Mouse (Mus musculus): Measurements from ENCODE around the gene Galntl6.

Galntl6 gene

DNA sequence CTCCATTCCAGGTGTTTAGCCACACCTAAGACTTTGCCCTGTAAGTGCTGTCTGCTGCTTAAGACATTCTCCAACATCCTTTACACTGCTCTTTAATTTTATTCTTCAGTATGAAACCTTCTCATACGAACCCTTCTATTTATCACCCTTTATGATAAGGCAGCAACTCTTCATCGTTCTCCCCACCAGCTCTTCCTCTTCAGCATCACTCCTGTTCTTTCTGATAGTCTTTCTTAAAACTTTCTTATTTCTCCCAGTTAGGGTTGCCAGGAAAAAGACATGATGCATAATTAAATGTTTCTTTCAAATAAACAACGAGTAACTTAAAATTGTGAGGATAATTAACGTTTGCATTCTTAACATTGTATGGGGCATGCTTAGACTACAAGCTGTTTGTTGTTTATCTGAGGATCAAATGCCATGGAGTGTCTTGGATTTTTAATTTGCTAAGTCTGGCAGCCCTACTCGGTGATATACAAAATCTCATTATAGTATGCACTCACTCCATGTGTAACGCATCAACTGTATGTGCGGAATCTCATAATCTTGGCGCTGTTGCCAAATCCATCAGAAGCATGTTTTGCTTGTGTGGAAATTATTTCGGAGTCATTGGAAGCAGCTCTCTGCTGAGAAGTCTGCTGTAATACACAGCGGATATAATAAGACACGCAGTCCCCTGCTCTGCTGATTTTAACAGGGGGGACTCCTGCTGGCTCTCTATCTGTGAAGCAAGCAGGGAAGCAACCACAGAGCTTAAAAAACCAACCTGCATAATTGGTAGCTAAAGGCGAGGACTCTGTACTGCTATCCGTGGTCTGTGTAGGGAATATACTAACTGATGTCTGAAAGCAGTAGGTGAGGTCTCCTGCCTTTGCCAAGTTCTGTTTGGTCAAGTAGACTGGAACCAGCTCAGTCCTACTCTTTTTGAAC is 1069.7 kb downstream of the Galntl6 start:
- CTCF ChIA-PET = no interaction called here

DNA sequence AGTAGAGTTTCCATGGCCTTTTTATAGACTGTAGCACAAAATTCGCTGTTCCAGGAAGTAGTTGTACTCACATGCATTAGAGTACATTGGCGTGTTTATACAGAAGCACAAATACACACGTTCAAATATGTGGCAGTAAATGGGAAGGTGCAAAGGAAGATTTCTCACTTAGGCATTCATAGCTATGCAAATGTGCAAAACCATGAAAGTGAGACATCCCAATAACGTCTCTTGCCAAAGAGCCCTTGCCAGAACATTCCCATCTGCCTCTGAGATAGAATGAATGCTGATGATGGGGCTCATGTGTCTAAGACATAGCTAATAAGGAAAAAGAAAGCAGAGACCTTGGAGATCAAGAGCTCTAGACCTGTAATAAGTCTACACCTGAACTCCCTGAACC is 1071.0 kb downstream of the Galntl6 start:
- CTCF ChIA-PET = no interaction called here

GRCm38 (mm10) chr8:57837384-57837783 is 1075.1 kb downstream of the Galntl6 start:
- CTCF ChIA-PET = no interaction called here

- CTCF ChIA-PET = no interaction called here
Observed at GRCm38 (mm10) chr8:57836981-57837380, 1075.5 kb downstream of the Galntl6 start.

- CTCF ChIA-PET = no interaction called here
Observed at GRCm38 (mm10) chr8:57836201-57836883, 1076.1 kb downstream of the Galntl6 start.

DNA sequence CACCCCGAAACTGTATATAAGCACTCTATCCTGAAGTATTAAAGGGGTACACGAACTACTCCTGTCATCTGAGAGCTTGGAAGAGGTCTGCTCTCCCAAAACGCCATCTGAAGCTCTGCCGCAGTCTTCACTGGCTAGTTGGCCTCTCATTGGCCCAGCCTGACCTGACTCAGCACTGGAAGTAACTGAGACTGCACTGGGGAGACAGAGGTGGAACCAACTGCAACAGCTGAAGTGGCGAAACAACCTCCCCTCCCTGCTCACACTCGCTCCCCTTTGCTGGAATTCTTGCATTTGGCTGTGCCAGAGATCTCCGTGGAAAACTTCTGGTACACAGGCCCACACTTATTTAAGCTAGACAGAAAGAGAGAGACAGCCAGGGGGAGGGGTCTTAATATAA is 1089.3 kb downstream of the Galntl6 start:
- CTCF ChIA-PET = no interaction called here

DNA sequence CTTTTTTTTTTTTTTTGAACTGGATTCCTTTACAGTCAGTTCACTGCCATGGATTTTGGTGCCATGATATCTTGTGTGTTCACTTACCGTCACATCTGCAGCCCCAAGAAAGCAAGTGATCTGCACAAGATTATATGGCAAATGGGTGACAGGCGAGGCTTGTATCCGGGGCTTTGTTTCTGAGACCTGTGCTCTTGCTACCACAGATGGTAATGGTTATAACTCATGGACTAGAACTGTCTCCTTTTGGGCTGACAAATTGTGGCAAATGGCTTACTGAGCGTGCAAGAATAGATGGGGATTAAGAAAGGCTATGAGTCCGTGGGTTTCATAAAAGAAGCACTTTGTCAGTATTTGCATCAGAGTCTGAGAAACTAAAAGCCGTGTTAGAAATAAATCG is 1096.4 kb downstream of the Galntl6 start:
- CTCF ChIA-PET = no interaction called here

DNA sequence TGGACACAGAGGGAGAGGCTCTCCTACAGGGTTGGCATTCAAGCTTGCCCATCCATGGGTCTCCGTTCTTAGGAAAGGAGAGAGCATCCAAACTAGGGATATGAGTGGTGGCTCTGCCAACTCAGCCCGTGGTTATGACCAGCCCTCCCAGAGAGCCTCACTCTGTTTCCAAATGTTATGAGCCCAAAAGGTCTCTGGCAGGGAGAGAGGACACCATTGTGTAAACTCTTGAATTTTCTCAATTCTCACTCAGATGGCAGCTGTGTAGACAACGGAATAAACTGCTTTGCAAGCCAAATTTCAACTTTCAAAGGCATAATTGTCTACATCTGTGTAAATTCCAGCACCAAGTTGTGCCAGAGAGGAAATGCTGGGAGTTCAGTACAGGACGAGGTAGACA is 1105.4 kb downstream of the Galntl6 start:
- CTCF ChIA-PET = interaction anchor here (0.6 kb wide), 1 partner anchor 392 kb away, joined by 3 read pairs; no protein-coding TSS in a partner anchor

DNA sequence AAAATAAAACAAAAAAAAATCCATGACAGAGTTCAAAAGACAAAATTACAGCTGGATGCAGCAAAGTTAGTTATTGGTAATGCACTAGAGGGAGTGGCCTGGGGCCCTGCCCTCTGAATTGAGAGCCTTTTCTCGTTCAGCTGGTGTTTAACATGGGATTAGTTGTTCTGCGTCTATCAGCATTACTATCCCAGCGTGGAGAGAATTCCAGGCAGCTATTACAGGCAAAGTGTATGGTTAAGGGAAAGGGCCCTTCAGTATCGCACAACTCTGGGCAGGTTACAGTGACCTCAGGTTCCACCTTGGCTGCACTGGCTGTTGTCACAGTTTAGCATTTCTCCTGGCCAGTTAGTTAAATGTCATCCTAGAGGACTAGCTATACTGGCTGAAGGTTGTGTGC is 1107.3 kb downstream of the Galntl6 start:
- CTCF ChIA-PET = interaction anchor here (0.6 kb wide), 1 partner anchor 177 kb away, joined by 17 read pairs; no protein-coding TSS in a partner anchor

DNA sequence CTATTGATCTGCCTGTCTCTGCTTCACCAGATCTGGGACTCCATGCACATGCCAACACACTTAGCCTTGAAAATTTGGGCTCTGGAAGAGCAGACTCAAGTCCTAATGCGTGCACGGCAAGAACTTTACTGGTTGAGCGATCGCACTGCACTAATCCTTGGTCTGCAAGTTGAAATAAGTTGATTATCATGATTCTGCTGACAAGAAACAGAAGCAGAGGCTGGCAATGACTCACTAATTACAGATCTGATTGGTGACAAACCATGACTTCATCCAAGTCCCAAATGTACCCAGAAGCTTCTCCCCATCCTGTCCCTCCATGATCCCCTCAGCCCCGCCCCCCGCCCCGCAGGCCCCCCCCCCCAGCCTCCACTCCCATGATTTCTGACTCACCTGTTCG is 1108.6 kb downstream of the Galntl6 start:
- CTCF ChIA-PET = no interaction called here

DNA sequence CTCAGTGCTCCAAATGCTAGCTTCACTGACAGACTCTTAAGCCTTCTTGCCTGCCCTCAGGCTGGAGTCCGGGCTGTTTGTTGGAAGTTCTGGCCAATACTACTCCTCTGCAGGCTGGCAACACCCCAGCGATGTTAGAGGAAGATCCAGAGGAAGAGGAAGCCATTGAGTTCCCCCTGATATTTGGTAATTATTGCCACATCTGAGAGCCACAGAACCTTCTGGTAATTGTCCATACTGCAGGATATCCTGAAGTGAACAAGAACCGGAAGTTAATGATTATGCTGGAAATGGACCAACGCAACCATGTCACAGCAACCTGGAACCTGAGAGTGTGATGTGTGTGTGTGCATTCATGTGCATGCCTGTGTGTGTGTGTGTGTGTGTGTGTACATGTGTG is 1111.2 kb downstream of the Galntl6 start:
- CTCF ChIA-PET = interaction anchor here (2.5 kb wide), 1 partner anchor 227 kb away, joined by 17 read pairs; no protein-coding TSS in a partner anchor

GRCm38 (mm10) chr8:57800327-57800726 is 1112.1 kb downstream of the Galntl6 start:
- CTCF ChIA-PET = interaction anchor here (0.6 to 2.5 kb wide), 3 partner anchors 226 to 376 kb away, joined by 3 to 17 read pairs (median 4); no protein-coding TSS in a partner anchor

- CTCF ChIA-PET = interaction anchor here (0.6 to 2.5 kb wide), 3 partner anchors 225 to 376 kb away, joined by 3 to 17 read pairs (median 4); no protein-coding TSS in a partner anchor
Observed at GRCm38 (mm10) chr8:57799797-57800204, 1112.6 kb downstream of the Galntl6 start.

GRCm38 (mm10) chr8:57793455-57793854 is 1119.0 kb downstream of the Galntl6 start:
- CTCF ChIA-PET = no interaction called here

DNA sequence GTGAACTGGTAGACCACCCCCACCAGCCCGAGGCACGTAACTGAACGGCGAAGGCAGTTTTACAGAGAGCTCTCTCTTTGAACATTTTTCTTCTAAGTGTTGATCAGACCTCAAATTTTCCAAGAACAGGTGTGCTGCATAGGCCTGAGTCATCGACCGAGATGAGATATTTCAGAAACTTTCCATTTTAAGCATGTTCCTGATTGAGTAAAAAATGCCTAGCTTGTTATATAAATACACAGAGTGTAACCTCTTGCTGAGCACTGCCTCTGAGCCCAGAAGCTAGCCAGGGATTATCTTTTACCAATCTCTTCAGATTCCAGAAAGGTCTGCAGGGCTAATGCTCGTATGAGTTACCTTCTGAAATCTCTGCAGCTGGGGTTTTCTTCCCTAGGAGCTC is 1120.2 kb downstream of the Galntl6 start:
- CTCF ChIA-PET = interaction anchor here (0.6 to 1.3 kb wide), 5 partner anchors 180 to 366 kb away, joined by 3 to 10 read pairs (median 4); no protein-coding TSS in a partner anchor

GRCm38 (mm10) chr8:57791309-57791721 is 1121.1 kb downstream of the Galntl6 start:
- CTCF ChIA-PET = interaction anchor here (0.6 to 1.2 kb wide), 4 partner anchors 90 to 278 kb away, joined by 4 to 14 read pairs (median 9); no protein-coding TSS in a partner anchor

GRCm38 (mm10) chr8:57779551-57779950 is 1132.9 kb downstream of the Galntl6 start:
- CTCF ChIA-PET = no interaction called here

DNA sequence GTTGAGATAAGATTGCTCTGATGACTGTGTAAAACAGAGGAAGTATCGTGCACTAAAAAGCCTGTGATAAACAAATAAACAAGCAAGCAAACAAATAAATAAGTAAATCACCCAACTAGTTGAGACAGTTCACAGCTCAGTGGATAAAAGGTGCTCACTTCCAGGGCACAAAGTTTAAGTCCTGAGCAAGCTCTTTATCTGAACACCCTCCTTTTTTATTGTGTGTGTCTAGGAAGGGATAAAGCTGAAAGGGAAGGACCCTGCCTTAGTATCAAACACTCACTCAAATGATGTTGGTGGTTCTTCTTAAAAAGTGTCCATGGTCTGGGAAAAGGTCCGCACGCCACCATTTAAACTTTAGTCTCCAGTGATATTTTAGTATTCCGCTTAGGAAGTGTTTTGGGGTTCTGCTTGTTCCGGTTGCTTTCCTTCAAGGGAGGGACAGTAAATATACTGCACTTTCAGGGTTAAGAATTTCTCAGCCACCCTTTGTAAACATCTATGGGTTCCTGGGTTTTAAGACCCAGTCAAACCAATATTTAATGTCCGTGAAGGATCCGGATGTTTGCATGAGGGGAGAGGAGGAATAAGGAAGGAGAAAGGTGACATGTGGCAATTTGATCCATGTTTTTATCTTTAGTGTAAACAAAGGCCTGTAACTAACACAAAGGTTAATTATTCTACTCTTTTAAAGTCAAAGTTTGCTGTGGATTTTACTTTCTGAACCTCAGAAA is 1134.3 kb downstream of the Galntl6 start:
- CTCF ChIA-PET = no interaction called here

DNA sequence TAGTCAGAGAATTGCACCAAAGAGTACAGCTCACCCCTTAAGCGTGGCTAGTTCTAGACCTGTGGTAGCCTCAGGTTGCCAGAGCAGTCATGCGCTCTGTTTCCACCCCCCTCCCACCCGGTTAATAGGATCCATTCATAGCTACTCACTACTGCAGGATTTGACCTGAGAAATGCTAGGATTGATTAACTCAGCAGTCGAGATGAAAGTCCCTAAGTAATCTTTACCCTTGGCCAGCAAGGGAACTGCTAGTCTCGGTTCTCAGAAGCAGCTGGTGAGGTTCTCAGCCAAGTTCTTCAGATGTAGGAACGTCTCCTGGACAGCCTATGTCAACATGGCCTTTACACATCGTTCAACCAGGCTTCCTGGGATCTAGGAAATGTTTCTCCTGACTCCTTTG is 1135.7 kb downstream of the Galntl6 start:
- CTCF ChIA-PET = no interaction called here

GRCm38 (mm10) chr8:57772732-57773265 is 1139.6 kb downstream of the Galntl6 start:
- CTCF ChIA-PET = no interaction called here

DNA sequence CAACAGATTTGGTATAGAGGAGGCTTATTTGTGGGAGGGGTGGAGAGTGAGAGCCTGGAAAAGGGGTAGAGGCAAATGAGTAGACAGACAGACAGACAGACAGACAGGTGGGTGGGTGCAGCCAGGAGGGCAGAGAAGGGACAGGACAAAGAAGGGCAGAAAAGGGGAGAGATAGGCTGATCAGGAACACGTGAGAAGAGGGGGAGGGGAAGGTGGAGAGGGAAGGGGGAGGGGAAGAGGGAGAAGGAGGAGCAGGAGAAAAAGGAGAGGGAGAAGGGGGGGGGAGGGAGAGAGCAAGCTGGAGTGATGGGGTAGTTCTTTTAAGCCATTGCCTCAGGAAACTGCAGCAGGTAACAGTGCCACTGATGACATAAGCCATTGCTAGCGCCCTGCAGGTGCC is 1144.9 kb downstream of the Galntl6 start:
- CTCF ChIA-PET = no interaction called here

Data from spleen, embryonic (tissue).